Mouse (Mus musculus): Measurements from ENCODE around the gene Gabbr2. TPM values are rescaled to one million over a fixed set of nuclear protein-coding genes. Genes with fewer than 3 reads are reported as not detected.

Gene Gabbr2
- total and polyA plus RNA-seq, 3 experiments, result not detected

DNA sequence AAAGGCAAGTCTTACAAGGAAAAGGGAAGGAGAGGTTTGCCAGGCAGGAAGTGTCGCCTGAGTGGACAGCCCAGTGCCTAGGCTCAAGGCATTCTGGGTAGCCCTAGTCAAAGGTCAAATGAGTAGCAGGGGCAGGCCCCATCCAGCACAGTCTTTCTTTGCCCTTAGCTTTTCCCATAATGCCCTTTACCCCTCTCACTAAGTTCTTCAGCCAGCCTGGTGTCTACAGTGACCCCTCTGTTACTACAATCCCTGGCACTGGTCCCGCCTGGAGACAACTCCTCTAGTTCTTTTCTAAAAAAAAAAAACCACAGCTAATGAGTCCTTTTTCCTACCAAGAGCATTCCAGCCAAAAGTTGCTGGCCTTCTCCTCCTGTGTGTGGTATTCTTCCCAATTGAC, 122.3 kb downstream of the Gabbr2 start:
- peaks cover 88% of the 10 kb centered on the region for H3K27me3 ChIP-seq (replicated peaks)
- no peak for DNase-seq (ENCODE audit: extremely low read depth)
- no peak overlapping the region for H3K4me3 ChIP-seq (replicated peaks in 1 of 3; ENCODE audit: low read depth in 2 of 3, low read length in 2 of 3, poor library complexity in 1 of 3)
- H3K36me3 ChIP-seq (replicated peaks in 1 of 2; ENCODE audit: control insufficient read depth in 1 of 2, insufficient read depth in 1 of 2, low read length in 1 of 2), result no peaks in the 10 kb centered on the region
- H3K9me3 ChIP-seq (replicated peaks; ENCODE audit: low read length), result no peaks in the 10 kb centered on the region
- peaks cover 0 to 5% of the 10 kb centered on the region in 2 experiments; a peak in 1 of 4 replicates for H3K4me1 ChIP-seq (ENCODE audit: control insufficient read depth in 1 of 2, insufficient read depth in 2 of 2)
- no peak overlapping the region for H3K9ac ChIP-seq (ENCODE audit: insufficient read depth, low read depth)
- TF ChIP-seq POLR2A (IDR thresholded peaks at IDR 0.05; ENCODE audit: low read depth, low read length) (no peak), GABPA (IDR thresholded peaks at IDR 0.05; ENCODE audit: insufficient replicate concordance, low read depth, low read length) (no peak), CHD2 (IDR thresholded peaks at IDR 0.05; ENCODE audit: low read length) (no peak), MXI1 (IDR thresholded peaks at IDR 0.05; ENCODE audit: low read depth, low read length) (no peak)
- dilution Hi-C loops (cut with MboI; ENCODE audit: extremely low pct_ligation_motif_present, extremely low pct_unique_long_range_greater_than_20kb, low sequenced_read_pairs), result no loop called here
- H3K27ac ChIP-seq (ENCODE audit: insufficient read depth, low read depth), result no peak overlapping the region
- H3K4me2 ChIP-seq (ENCODE audit: insufficient read depth, low read depth, poor library complexity, severe bottlenecking), result no peak overlapping the region
- no peaks in the 10 kb centered on the region for H3K79me2 ChIP-seq (replicated peaks; ENCODE audit: control insufficient read depth, extremely low read depth, insufficient read depth, poor library complexity, severe bottlenecking)
- in situ Hi-C loops (cut with MboI; ENCODE audit: low pct_ligation_motif_present, low pct_unique_long_range_greater_than_20kb, low sequenced_read_pairs), result no loop called here

DNA sequence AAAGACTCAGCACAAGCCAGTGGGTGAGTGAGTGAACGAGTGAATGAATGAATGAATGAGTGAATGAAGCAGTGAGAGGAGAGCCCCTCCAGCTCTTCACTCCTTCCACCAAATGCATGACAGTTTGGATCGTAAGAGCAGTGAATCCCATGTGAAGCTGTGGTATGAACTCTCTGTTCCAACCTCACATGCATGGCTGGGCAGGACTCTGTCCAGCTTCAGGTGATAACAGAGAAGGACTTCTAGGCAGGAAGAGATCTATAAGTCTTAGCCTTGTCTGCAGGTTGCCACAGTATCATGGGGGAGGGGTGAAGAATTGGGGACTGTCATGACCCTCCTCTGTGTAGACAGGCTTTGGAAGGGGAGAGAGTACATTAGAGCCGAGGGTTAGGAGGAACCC, 122.8 kb downstream of the Gabbr2 start:
- H3K79me2 ChIP-seq (replicated peaks; ENCODE audit: control insufficient read depth, extremely low read depth, insufficient read depth, poor library complexity, severe bottlenecking), result no peaks in the 10 kb centered on the region
- H3K27ac ChIP-seq (ENCODE audit: insufficient read depth, low read depth), result no peak overlapping the region
- no peak overlapping the region for H3K4me2 ChIP-seq (ENCODE audit: insufficient read depth, low read depth, poor library complexity, severe bottlenecking)
- in situ Hi-C loops (cut with MboI; ENCODE audit: low pct_ligation_motif_present, low pct_unique_long_range_greater_than_20kb, low sequenced_read_pairs), result no loop called here
- peaks cover 0 to 5% of the 10 kb centered on the region in 2 experiments; a peak in 1 of 4 replicates for H3K4me1 ChIP-seq (ENCODE audit: control insufficient read depth in 1 of 2, insufficient read depth in 2 of 2)
- H3K9ac ChIP-seq (ENCODE audit: insufficient read depth, low read depth), result no peak overlapping the region
- no peak overlapping the region for H3K4me3 ChIP-seq (replicated peaks in 1 of 3; ENCODE audit: low read depth in 2 of 3, low read length in 2 of 3, poor library complexity in 1 of 3)
- peaks cover 88% of the 10 kb centered on the region for H3K27me3 ChIP-seq (replicated peaks)
- DNase-seq (ENCODE audit: extremely low read depth), result no peak
- dilution Hi-C loops (cut with MboI; ENCODE audit: extremely low pct_ligation_motif_present, extremely low pct_unique_long_range_greater_than_20kb, low sequenced_read_pairs), result no loop called here
- TF ChIP-seq JUN (IDR thresholded peaks at IDR 0.05; ENCODE audit: insufficient read depth, low read depth, low read length), result no peak
- TF ChIP-seq BHLHE40 (IDR thresholded peaks at IDR 0.05; ENCODE audit: low read depth, low read length), result no peak
- TF ChIP-seq NRF1 (IDR thresholded peaks at IDR 0.05; ENCODE audit: low read depth, low read length), result no peak
- no peak for TF ChIP-seq HCFC1 (IDR thresholded peaks at IDR 0.05; ENCODE audit: low read depth, low read length)
- no peak for TF ChIP-seq JUND (conservative IDR thresholded peaks at IDR 0.05; ENCODE audit: low read depth, low read length)
- TF ChIP-seq CHD2 (IDR thresholded peaks at IDR 0.05; ENCODE audit: low read length), result no peak
- no peak for TF ChIP-seq ELF1 (IDR thresholded peaks at IDR 0.05; ENCODE audit: low read depth, low read length)
- no peak for TF ChIP-seq MXI1 (IDR thresholded peaks at IDR 0.05; ENCODE audit: low read depth, low read length)
- no peak for TF ChIP-seq TCF12 (IDR thresholded peaks at IDR 0.05; ENCODE audit: low read depth, low read length)
- no peak for TF ChIP-seq EP300 (IDR thresholded peaks at IDR 0.05; ENCODE audit: low read length)
- TF ChIP-seq GABPA (IDR thresholded peaks at IDR 0.05; ENCODE audit: insufficient replicate concordance, low read depth, low read length), result no peak
- TF ChIP-seq MAZ (IDR thresholded peaks at IDR 0.05; ENCODE audit: low read depth, low read length), result no peak
- no peaks in the 10 kb centered on the region for H3K9me3 ChIP-seq (replicated peaks; ENCODE audit: low read length)
- no peaks in the 10 kb centered on the region for H3K36me3 ChIP-seq (replicated peaks in 1 of 2; ENCODE audit: control insufficient read depth in 1 of 2, insufficient read depth in 1 of 2, low read length in 1 of 2)

DNA sequence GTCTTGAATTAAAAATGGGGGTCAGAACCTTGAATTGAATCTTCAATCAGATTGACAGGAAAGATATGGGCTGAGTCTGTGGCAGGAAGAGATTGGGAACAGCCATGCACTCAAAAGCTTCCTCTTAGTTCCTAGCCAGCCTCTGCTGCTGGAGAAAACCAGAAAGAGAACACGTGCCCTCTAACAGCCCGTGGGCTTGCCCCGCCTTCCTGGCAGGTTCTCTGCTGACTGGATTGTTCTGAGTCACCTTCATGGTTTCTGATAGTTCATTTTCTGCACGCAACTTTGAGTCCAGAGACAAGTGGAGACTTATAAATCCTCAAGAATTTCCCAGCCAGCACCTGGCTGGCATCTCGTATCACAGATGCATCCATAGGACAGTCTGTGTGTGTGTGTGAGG, 123.5 kb downstream of the Gabbr2 start:
- H3K27me3 ChIP-seq (replicated peaks), result peaks cover 89% of the 10 kb centered on the region
- H3K36me3 ChIP-seq (replicated peaks in 1 of 2; ENCODE audit: control insufficient read depth in 1 of 2, insufficient read depth in 1 of 2, low read length in 1 of 2), result no peaks in the 10 kb centered on the region
- DNase-seq (ENCODE audit: extremely low read depth), result no peak
- peaks cover 0 to 6% of the 10 kb centered on the region in 2 experiments; a peak in 1 of 4 replicates for H3K4me1 ChIP-seq (ENCODE audit: control insufficient read depth in 1 of 2, insufficient read depth in 2 of 2)
- H3K4me3 ChIP-seq (replicated peaks in 1 of 3; ENCODE audit: low read depth in 2 of 3, low read length in 2 of 3, poor library complexity in 1 of 3), result no peak overlapping the region
- H3K4me2 ChIP-seq (ENCODE audit: insufficient read depth, low read depth, poor library complexity, severe bottlenecking), result no peak overlapping the region
- no peak overlapping the region for H3K9ac ChIP-seq (ENCODE audit: insufficient read depth, low read depth)
- H3K9me3 ChIP-seq (replicated peaks; ENCODE audit: low read length), result no peaks in the 10 kb centered on the region
- dilution Hi-C loops (cut with MboI; ENCODE audit: extremely low pct_ligation_motif_present, extremely low pct_unique_long_range_greater_than_20kb, low sequenced_read_pairs) (no loop called here), in situ Hi-C loops (cut with MboI; ENCODE audit: low pct_ligation_motif_present, low pct_unique_long_range_greater_than_20kb, low sequenced_read_pairs) (no loop called here)
- no peak for TF ChIP-seq RAD21 (IDR thresholded peaks at IDR 0.05; ENCODE audit: low read depth, low read length)
- peak; percentile 59 for TF ChIP-seq BHLHE40 (IDR thresholded peaks at IDR 0.05; ENCODE audit: low read depth, low read length)
- H3K79me2 ChIP-seq (replicated peaks; ENCODE audit: control insufficient read depth, extremely low read depth, insufficient read depth, poor library complexity, severe bottlenecking), result no peaks in the 10 kb centered on the region
- no peak overlapping the region for H3K27ac ChIP-seq (ENCODE audit: insufficient read depth, low read depth)
